8 mouse cellular contexts compared by ENCODE assay signal in the genomic region with DNA sequence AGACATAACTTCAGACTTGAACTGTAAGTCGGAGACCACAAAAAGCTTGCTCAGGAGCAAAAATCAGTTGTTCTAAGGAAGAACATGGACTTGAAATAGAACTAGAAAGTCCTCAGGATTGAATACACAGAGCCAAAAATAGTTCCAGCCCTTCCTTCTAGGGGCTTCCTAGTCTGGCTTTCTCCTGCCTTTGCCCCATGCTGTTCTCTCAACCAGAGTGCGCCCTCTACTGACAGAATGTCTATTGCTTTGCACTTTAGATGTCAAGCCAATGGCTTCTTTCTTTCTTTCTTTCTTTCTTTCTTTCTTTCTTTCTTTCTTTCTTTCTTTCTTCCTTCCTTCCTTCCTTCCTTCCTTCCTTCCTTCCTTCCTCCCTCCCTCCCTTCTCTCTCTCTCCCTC. TPM values are rescaled to one million over a fixed set of nuclear protein-coding genes. Genes with fewer than 3 reads are reported as not detected.
A peak's percentile ranks its signal among the peaks of the same experiment; 100 is the strongest.
DNase-seq lines count a peak whose midpoint lies in the region; ATAC-seq and TF ChIP-seq lines count a peak whose summit lies in the region.
"Had no signal": no experiment of that assay in that cellular context is flagged by ENCODE, and none has a peak within 500 bp of the region (broad histone marks: within the 10 kb centered on the region; RNA-seq: fewer than 3 reads in every experiment).

No protein-coding gene starts in this region.

- no peak for TF ChIP-seq POLR2A in cortical plate, adult 2 months (IDR thresholded peaks at IDR 0.05; ENCODE audit: extremely low read depth, insufficient read depth, low read length)

- no peak overlapping the region for H3K4me2 ChIP-seq in kidney, embryonic 15.5 days
- H3K4me2 ChIP-seq in lung, postnatal 0 days (replicated peaks; ENCODE audit: low read depth, low read length), result no peak overlapping the region

- 49% methylated on average over 2 of the region's 2 CpGs for WGBS in kidney, embryonic 15.5 days
- 49% methylated on average over 2 of the region's 2 CpGs for WGBS in lung, postnatal 0 days

- H3K27me3 ChIP-seq in kidney, embryonic 15.5 days, result no peaks in the 10 kb centered on the region
- no peaks in the 10 kb centered on the region for H3K27me3 ChIP-seq in lung, postnatal 0 days (replicated peaks; ENCODE audit: insufficient read depth, low read length)

- DNase-seq in kidney, adult 18-20 months, result peak; percentile 17
- peak; percentile 47 for DNase-seq in A20 (ENCODE audit: low read depth, low spot score)
- peak; percentile 55 for DNase-seq in ES-CJ7 (ENCODE audit: low read depth, low spot score)
- peak; percentile 39 for DNase-seq in lung, postnatal 0 days (ENCODE audit: low spot score)

- H3K9ac ChIP-seq in kidney, embryonic 15.5 days, result no peak overlapping the region
- H3K9ac ChIP-seq in lung, postnatal 0 days (replicated peaks; ENCODE audit: low read depth), result no peak overlapping the region

- TF ChIP-seq CTCF in cortical plate, adult 2 months (IDR thresholded peaks at IDR 0.05; ENCODE audit: extremely low read depth, insufficient read depth, low read length), result peak; percentile 57
- peak; percentile 67 for TF ChIP-seq CTCF in lung, postnatal 0 days (IDR thresholded peaks at IDR 0.05)

- no peaks in the 10 kb centered on the region for H3K9me3 ChIP-seq in kidney, embryonic 15.5 days (replicated peaks)
- no peaks in the 10 kb centered on the region for H3K9me3 ChIP-seq in lung, postnatal 0 days (ENCODE audit: low read length)

- no peaks in the 10 kb centered on the region for H3K4me1 ChIP-seq in kidney, embryonic 15.5 days
- H3K4me1 ChIP-seq in cortical plate, adult 2 months (ENCODE audit: control insufficient read depth, insufficient read depth, low read length), result no peaks in the 10 kb centered on the region
- H3K4me1 ChIP-seq in lung, postnatal 0 days (ENCODE audit: insufficient read depth, low read depth, low read length), result no peaks in the 10 kb centered on the region

- H3K27ac ChIP-seq in kidney, embryonic 15.5 days, result no peak overlapping the region
- no peak overlapping the region for H3K27ac ChIP-seq in cortical plate, adult 2 months (ENCODE audit: insufficient read depth, low read length)
- H3K27ac ChIP-seq in lung, postnatal 0 days (ENCODE audit: low read length), result no peak overlapping the region

- H3K36me3 ChIP-seq in kidney, embryonic 15.5 days, result no peaks in the 10 kb centered on the region
- H3K36me3 ChIP-seq in lung, postnatal 0 days (ENCODE audit: insufficient read depth, low read length), result no peaks in the 10 kb centered on the region

- ATAC-seq in kidney, embryonic 15.5 days (replicated peaks; ENCODE audit: low FRiP score), result no peak
- no peak for ATAC-seq in lung, postnatal 0 days
- no peak for ATAC-seq in inflammation-experienced regulatory T-cells, adult 6 months

- no peak overlapping the region for H3K4me3 ChIP-seq in kidney, embryonic 15.5 days (replicated peaks)
- no peak overlapping the region for H3K4me3 ChIP-seq in cortical plate, adult 2 months (ENCODE audit: insufficient read depth, low read length)
- H3K4me3 ChIP-seq in lung, postnatal 0 days (ENCODE audit: low read depth, low read length), result no peak overlapping the region
- H3K4me3 ChIP-seq: erythroblast, embryonic 14.5 days had no signal

- TF ChIP-seq EP300 in lung, postnatal 0 days (IDR thresholded peaks at IDR 0.05), result no peak

RNA-seq across cellular contexts. Expression of a gene that starts 7.2 kb away (rescaled TPM):
- 0.51 and 0.83 TPM in 2 replicates for polyA plus RNA-seq in kidney, embryonic 15.5 days (2015; fragmentation: Nextera tagmentation; extraction: Ambion mirVana)
- polyA plus RNA-seq in cortical plate, adult 2 months (2012; rRNA removed), result 0.44 and 0.51 TPM in 2 replicates
- polyA plus RNA-seq in lung, postnatal 0 days (2015; fragmentation: Nextera tagmentation; extraction: Ambion mirVana), result 0.06 and 0.08 TPM in 2 replicates
- under 1 TPM in 1 of 3 experiments, not detected in 2; 0.12 TPM for polyA plus RNA-seq in inflammation-experienced regulatory T-cells, adult 6 months (2017; shearing (Covaris generic))
- polyA plus RNA-seq: erythroblast, embryonic 14.5 days had no signal

RNA-seq across cellular contexts. Expression of a gene that starts 10.7 kb away (rescaled TPM):
- 0.78 and 1.1 TPM in 2 replicates for polyA plus RNA-seq in kidney, embryonic 15.5 days (2015; fragmentation: Nextera tagmentation; extraction: Ambion mirVana)
- 1.2 TPM in 2 replicates for polyA plus RNA-seq in cortical plate, adult 2 months (2012; rRNA removed)
- polyA plus RNA-seq in lung, postnatal 0 days (2015; fragmentation: Nextera tagmentation; extraction: Ambion mirVana), result 1.2 and 1.3 TPM in 2 replicates
- under 1 TPM in 1 of 3 experiments, not detected in 2; 0.31 TPM for polyA plus RNA-seq in inflammation-experienced regulatory T-cells, adult 6 months (2017; shearing (Covaris generic))
- polyA plus RNA-seq: erythroblast, embryonic 14.5 days had no signal

RNA-seq across cellular contexts. Expression of a gene that starts 56.4 kb away (rescaled TPM):
- 0.17 and 0.21 TPM in 2 replicates for polyA plus RNA-seq in kidney, embryonic 15.5 days (2015; fragmentation: Nextera tagmentation; extraction: Ambion mirVana)
- not detected in 2 replicates for polyA plus RNA-seq in cortical plate, adult 2 months (2012; rRNA removed)
- not detected in 2 replicates for polyA plus RNA-seq in lung, postnatal 0 days (2015; fragmentation: Nextera tagmentation; extraction: Ambion mirVana)
- not detected for polyA plus RNA-seq in inflammation-experienced regulatory T-cells, adult 6 months (2017; shearing (Covaris generic))
- polyA plus RNA-seq: erythroblast, embryonic 14.5 days had no signal
